Mouse (Mus musculus) MEL (cell line): ENCODE results near the gene Ppib. TPM values are rescaled to one million over a fixed set of nuclear protein-coding genes. Genes with fewer than 3 reads are reported as not detected.

ENCODE experiments used
- DNase-seq: peaks from one replicate; pipeline ENCODE4 v3.0.0; 2011; ENCODE audit warnings: low read depth, low spot score
- H3K27ac ChIP-seq: 2 replicates; pipeline ENCODE4 v1.5.1; 2012; ENCODE audit warnings: low read depth, mild to moderate bottlenecking, control low read depth, low read length, moderate library complexity; ENCODE audit not compliant: control insufficient read depth
- H3K27me3 ChIP-seq, 2 experiments: fragments of 150-350 bp in 1 of 2; sonication (generic) in 1 of 2; 2 replicates each; pipeline ENCODE4 v1.6.1; 2012; ENCODE audit warnings: low read length in 2 of 2, mild to moderate bottlenecking in 2 of 2, improper control_type of control experiment in 1 of 2, moderate library complexity in 1 of 2; ENCODE audit not compliant: insufficient read depth in 2 of 2, control insufficient read depth in 1 of 2
- H3K36me3 ChIP-seq, 2 experiments: 2 replicates each; pipeline ENCODE4 v1.6.1; 2012 to 2014; ENCODE audit warnings: low read length in 2 of 2, improper control_type of control experiment in 1 of 2, inconsistent platforms in 1 of 2, mild to moderate bottlenecking in 1 of 2; ENCODE audit not compliant: insufficient read depth in 2 of 2, control insufficient read depth in 1 of 2
- H3K4me1 ChIP-seq, 2 experiments: fragments of 150-350 bp in 1 of 2; sonication (generic) in 1 of 2; 2 replicates each; pipeline ENCODE4 v1.6.1; 2012; ENCODE audit warnings: low read length in 2 of 2, improper control_type of control experiment in 1 of 2, mild to moderate bottlenecking in 1 of 2; ENCODE audit not compliant: insufficient read depth in 2 of 2, control insufficient read depth in 1 of 2
- H3K4me3 ChIP-seq, 2 experiments: fragments of 150-350 bp in 1 of 2; sonication (generic) in 1 of 2; 2 replicates each; pipeline ENCODE4 v1.5.1; 2012; ENCODE audit warnings: low read depth in 2 of 2, low read length in 2 of 2, mild to moderate bottlenecking in 2 of 2, moderate library complexity in 2 of 2, control low read depth in 1 of 2, improper control_type of control experiment in 1 of 2; ENCODE audit not compliant: control insufficient read depth in 1 of 2, insufficient read depth in 1 of 2
- H3K79me2 ChIP-seq: 2 replicates; pipeline ENCODE4 v1.6.1; 2012; ENCODE audit warnings: mild to moderate bottlenecking, low read length, moderate library complexity; ENCODE audit not compliant: control insufficient read depth, poor library complexity, insufficient read depth
- H3K9ac ChIP-seq: 2 replicates; pipeline ENCODE4 v1.6.1; 2012; ENCODE audit warnings: low read depth, mild to moderate bottlenecking, control low read depth, low read length, moderate library complexity; ENCODE audit not compliant: control insufficient read depth, poor library complexity, severe bottlenecking
- H3K9me3 ChIP-seq: fragments of 150-350 bp; sonication (generic); replicated peaks from 2 replicates; pipeline ENCODE4 v1.6.1; 2012; ENCODE audit warnings: mild to moderate bottlenecking, low read length, improper control_type of control experiment, moderate library complexity; ENCODE audit not compliant: insufficient read depth
- CHD1 ChIP-seq: IDR thresholded peaks from 2 replicates; pipeline ENCODE4 v1.6.1; 2012; ENCODE audit warnings: low read depth, mild to moderate bottlenecking, inconsistent platforms, low read length, improper control_type of control experiment
- CHD2 ChIP-seq: IDR thresholded peaks from 2 replicates; pipeline ENCODE4 v1.6.1; 2011; ENCODE audit warnings: low read length, improper control_type of control experiment
- CTCF ChIP-seq, 3 experiments: IDR thresholded peaks in 2 of 3; conservative IDR thresholded peaks in 1 of 3; 2 replicates each; pipeline ENCODE4 v1.5.1; 2011 to 2012; ENCODE audit warnings: low read length in 3 of 3, low read depth in 2 of 3, mild to moderate bottlenecking in 2 of 3, improper control_type of control experiment in 1 of 3, inconsistent platforms in 1 of 3, mixed read lengths in 1 of 3, moderate library complexity in 1 of 3; ENCODE audit not compliant: control insufficient read depth in 1 of 3, insufficient read depth in 1 of 3, poor library complexity in 1 of 3, severe bottlenecking in 1 of 3
- GABPA ChIP-seq: IDR thresholded peaks from 2 replicates; pipeline ENCODE4 v1.6.1; 2012; ENCODE audit warnings: low read depth, mild to moderate bottlenecking, inconsistent platforms, low read length, improper control_type of control experiment, moderate library complexity
- GATA1 ChIP-seq: IDR thresholded peaks from 2 replicates; pipeline ENCODE4 v1.6.1; 2011; ENCODE audit warnings: low read depth, low read length, improper control_type of control experiment
- HCFC1 ChIP-seq: IDR thresholded peaks from 2 replicates; pipeline ENCODE4 v1.6.1; 2012; ENCODE audit warnings: low read depth, mild to moderate bottlenecking, inconsistent platforms, low read length, improper control_type of control experiment, moderate library complexity
- JUND ChIP-seq: IDR thresholded peaks from 2 replicates; pipeline ENCODE4 v1.6.1; 2011; ENCODE audit warnings: low read depth, mild to moderate bottlenecking, improper control_type of control experiment, low read length
- KAT2A ChIP-seq: conservative IDR thresholded peaks from 2 replicates; pipeline ENCODE4 v1.6.1; 2012; ENCODE audit warnings: low read depth, low read length, improper control_type of control experiment, inconsistent platforms
- MAFK ChIP-seq: IDR thresholded peaks from 2 replicates; pipeline ENCODE4 v1.6.1; 2011; ENCODE audit warnings: low read depth, mild to moderate bottlenecking, low read length, improper control_type of control experiment, borderline replicate concordance
- MEF2A ChIP-seq: IDR thresholded peaks from 2 replicates; pipeline ENCODE4 v1.6.1; 2014; ENCODE audit warnings: low read depth, mild to moderate bottlenecking, inconsistent platforms, low read length, improper control_type of control experiment; ENCODE audit not compliant: poor library complexity, insufficient replicate concordance, severe bottlenecking; ENCODE audit errors: extremely low read depth
- MYB ChIP-seq: IDR thresholded peaks from 2 replicates; pipeline ENCODE4 v1.6.1; 2011; ENCODE audit warnings: mild to moderate bottlenecking, low read depth, low read length, improper control_type of control experiment
- NELFE ChIP-seq: IDR thresholded peaks from 2 replicates; pipeline ENCODE4 v1.6.1; 2011; ENCODE audit warnings: low read depth, low read length, improper control_type of control experiment
- NRF1 ChIP-seq: IDR thresholded peaks from 2 replicates; pipeline ENCODE4 v1.6.1; 2014; ENCODE audit warnings: low read depth, mild to moderate bottlenecking, inconsistent platforms, low read length, improper control_type of control experiment, moderate library complexity; ENCODE audit not compliant: poor library complexity, insufficient read depth, severe bottlenecking
- POLR2AphosphoS5 ChIP-seq: IDR thresholded peaks from 2 replicates; pipeline ENCODE4 v1.6.1; 2012; ENCODE audit warnings: low read depth, borderline replicate concordance, mild to moderate bottlenecking, inconsistent platforms, low read length, moderate library complexity, mixed read lengths
- RAD21 ChIP-seq: IDR thresholded peaks from 2 replicates; pipeline ENCODE4 v1.6.1; 2011; ENCODE audit warnings: mild to moderate bottlenecking, low read depth, low read length, improper control_type of control experiment
- ZC3H11A ChIP-seq: IDR thresholded peaks from 2 replicates; pipeline ENCODE4 v1.6.1; 2012; ENCODE audit warnings: low read depth, mild to moderate bottlenecking, inconsistent platforms, low read length, improper control_type of control experiment
- polyA plus RNA-seq, 2 experiments: library from polyadenylated mRNA; stranded (reverse) in 1 of 2; unstranded in 1 of 2; fragments of >175 nt in 1 of 2; fragments of >200 nt in 1 of 2; gene quantifications; 2 replicates each; pipeline versions ENCODE4 v1.2.1 to v1.2.4; 2012; ENCODE audit warnings: low replicate concordance in 2 of 2, low read depth in 1 of 2; ENCODE audit not compliant: insufficient read length in 2 of 2, insufficient read depth in 1 of 2, missing spikeins in 1 of 2
- total RNA-seq: library from RNA; depleted of rRNA; stranded (reverse); fragments of 300-350 nt; gene quantifications from 2 replicates; pipeline ENCODE4 v1.2.3, GENCODE M21; 2012

Gene Ppib
- total and polyA plus RNA-seq, 3 experiments, result 291 to 413 TPM; not detected in 1

DNA sequence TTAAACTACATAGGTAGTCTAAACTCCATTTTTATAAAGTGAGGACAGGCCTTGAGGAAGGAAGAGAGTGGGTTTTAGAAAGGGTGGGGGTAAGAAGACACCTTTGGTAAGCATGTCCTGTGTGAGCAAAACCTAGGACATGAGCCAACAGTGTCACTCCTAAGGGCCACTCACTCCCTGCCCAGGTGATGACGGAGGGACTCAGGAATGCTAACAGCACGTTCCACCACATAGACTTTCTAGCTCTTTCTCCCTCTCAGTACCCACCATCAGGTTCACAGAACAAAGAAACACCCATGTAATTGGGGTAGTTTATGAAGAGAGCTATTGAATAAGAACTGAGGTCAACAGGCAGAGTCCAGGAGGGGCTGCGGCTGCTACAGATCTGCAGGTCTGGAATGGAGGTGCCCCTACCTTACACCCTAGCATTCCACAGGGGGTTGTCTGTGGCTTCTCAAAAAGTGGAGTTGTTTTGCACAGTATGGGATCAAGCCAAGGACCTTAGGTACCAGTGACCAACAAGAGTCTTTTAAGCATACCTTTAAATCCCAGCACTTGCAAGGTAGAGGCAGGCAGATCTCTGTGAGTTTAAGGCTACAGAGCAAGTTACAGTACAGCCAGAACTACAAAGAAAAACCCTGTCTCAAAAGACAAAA is 20.9 kb downstream of the Ppib start:
- no peak overlapping the region for H3K27ac ChIP-seq
- TF ChIP-seq NELFE (no peak), CHD1 (no peak), KAT2A (no peak), GABPA (no peak)

DNA sequence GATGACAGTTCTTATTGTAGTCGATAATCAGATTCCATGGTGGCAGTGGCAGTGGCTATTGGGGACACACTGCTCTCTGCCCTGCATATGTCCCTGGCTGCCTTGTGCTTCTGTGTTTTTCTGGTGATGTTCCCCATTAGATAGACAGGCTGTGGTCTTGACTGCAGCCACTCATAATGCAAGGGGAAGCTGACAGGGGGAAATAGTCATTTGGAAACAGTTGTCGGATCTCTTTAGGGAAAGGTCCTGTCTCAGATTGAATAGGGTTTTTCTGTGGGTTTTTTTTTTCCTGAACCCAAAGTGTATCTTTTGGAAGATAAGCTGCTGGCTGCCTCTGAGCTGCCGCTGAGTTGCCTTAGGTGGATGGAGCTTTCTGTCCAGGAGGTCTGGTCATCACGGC is 22.0 kb downstream of the Ppib start:
- Histone ChIP-seq H3K27me3 (no peaks in the 10 kb centered on the region; a peak in 1 of 4 replicates), H3K4me1 (no peaks in the 10 kb centered on the region), H3K79me2 (no peaks in the 10 kb centered on the region), H3K9ac (no peak overlapping the region), H3K4me3 (no peak overlapping the region), H3K9me3 (no peaks in the 10 kb centered on the region), H3K36me3 (no peaks in the 10 kb centered on the region), H3K27ac (no peak overlapping the region)
- TF ChIP-seq POLR2AphosphoS5, result no peak
- no peak for TF ChIP-seq HCFC1
- TF ChIP-seq CTCF (IDR thresholded peaks at IDR 0.05 in 2 of 3, conservative IDR thresholded peaks at IDR 0.05 in 1 of 3; ENCODE audit: control insufficient read depth in 1 of 3, insufficient read depth in 1 of 3, low read depth in 2 of 3, low read length in 3 of 3, poor library complexity in 1 of 3, severe bottlenecking in 1 of 3), result no peak
- TF ChIP-seq CHD1, result no peak
- TF ChIP-seq MYB, result no peak
- no peak for TF ChIP-seq KAT2A
- no peak for TF ChIP-seq ZC3H11A
- TF ChIP-seq NRF1, result no peak
- TF ChIP-seq MAFK, result no peak
- TF ChIP-seq MEF2A, result no peak
- TF ChIP-seq JUND, result no peak
- TF ChIP-seq GABPA, result no peak
- no peak for TF ChIP-seq GATA1
- TF ChIP-seq CHD2, result no peak
- TF ChIP-seq RAD21, result no peak
- no peak for DNase-seq

More for the DNA sequence above, 20.9 kb downstream of the Ppib start:
- Histone ChIP-seq H3K4me1 (no peaks in the 10 kb centered on the region), H3K9me3 (no peaks in the 10 kb centered on the region), H3K36me3 (no peaks in the 10 kb centered on the region), H3K27me3 (no peaks in the 10 kb centered on the region; a peak in 1 of 4 replicates), H3K4me3 (no peak overlapping the region), H3K9ac (no peak overlapping the region), H3K79me2 (no peaks in the 10 kb centered on the region)
- no peak for DNase-seq
